Mouse (Mus musculus) erythroid progenitor cell, adult 5-6 weeks (primary cell): ENCODE results near the gene Prl2c2. TPM values are rescaled to one million over a fixed set of nuclear protein-coding genes. Genes with fewer than 3 reads are reported as not detected.
"Not testable (repeated sequence)": the region's sequence is repeated elsewhere in the genome, so short reads cannot be mapped to it uniquely, and the experiment has no call there.

Experiments used
- ATAC-seq: replicated peaks from 2 replicates; pipeline ENCODE4 v1.8.0; 2016; ENCODE audit warnings: moderate number of reproducible peaks, mild to moderate bottlenecking, moderate TSS enrichment, inconsistent platforms; ENCODE audit not compliant: poor library complexity, low FRiP score, severe bottlenecking
- total RNA-seq, 2 experiments: library from RNA; stranded (forward) in 1 of 2; stranded (reverse) in 1 of 2; fragments of 150-400 nt in 1 of 2; fragments of 186-747, 209-891 nt in 1 of 2; gene quantifications; 2 replicates each; pipeline versions ENCODE4 v1.2.3 to v1.2.4; 2015 to 2017; ENCODE audit warnings: low replicate concordance in 2 of 2

Gene Prl2c2
- not detected in 2 replicates for total RNA-seq (2015; ENCODE audit: low replicate concordance)
- total RNA-seq (2017; ENCODE audit: low replicate concordance): not detected in 2 replicates

- ATAC-seq: not testable (repeated sequence)
Observed at GRCm38 (mm10) chr13:13005283-13005682, at the start of gene Prl2c2. Gene Prl2c2, minus strand, starts transcription at chr13:13005383.

- not testable (repeated sequence) for ATAC-seq
Observed at GRCm38 (mm10) chr13:13025872-13026271, 20.7 kb upstream of the Prl2c2 start.

- not testable (repeated sequence) for ATAC-seq
Observed at GRCm38 (mm10) chr13:13013993-13014549, 8.9 kb upstream of the Prl2c2 start.

Other genes starting within 250 kb of the Prl2c2 start
- not detected in 2 replicates for gene Prl2c3, start 205.3 kb downstream of the Prl2c2 start, total RNA-seq (2015; ENCODE audit: low replicate concordance)
- not detected in 2 replicates for gene Prl2c3, start 205.3 kb downstream of the Prl2c2 start, total RNA-seq (2017; ENCODE audit: low replicate concordance)
- gene Prl2c5, start 177.3 kb upstream of the Prl2c2 start, total RNA-seq (2015; ENCODE audit: low replicate concordance): not detected in 2 replicates
- not detected in 2 replicates for gene Prl2c5, start 177.3 kb upstream of the Prl2c2 start, total RNA-seq (2017; ENCODE audit: low replicate concordance)